Mouse (Mus musculus) intestine, postnatal 0 days (tissue): Measurements from ENCODE around the gene Inpp5d. TPM values are rescaled to one million over a fixed set of nuclear protein-coding genes. Genes with fewer than 3 reads are reported as not detected.

Experiments
- ATAC-seq: fragments of 200-750 bp; cut with Nextera tagmentation; 2 replicates; pipeline ENCODE4 v1.8.0; 2017; ENCODE audit warnings: mild to moderate bottlenecking, moderate TSS enrichment, moderate library complexity
- H3K27ac ChIP-seq: fragments of 300-500 bp; sonication (generic); 2 replicates; pipeline ENCODE4 v1.5.1; 2014; ENCODE audit warnings: mild to moderate bottlenecking, low read depth, low read length, moderate library complexity
- H3K27me3 ChIP-seq: fragments of 300-500 bp; sonication (generic); replicated peaks from 2 replicates; pipeline ENCODE4 v1.6.1; 2014; ENCODE audit warnings: low read length, mixed read lengths; ENCODE audit not compliant: control insufficient read depth, insufficient read depth
- H3K36me3 ChIP-seq: fragments of 300-500 bp; sonication (generic); 2 replicates; pipeline ENCODE4 v1.6.1; 2014; ENCODE audit warnings: mild to moderate bottlenecking, moderate library complexity; ENCODE audit not compliant: control insufficient read depth, insufficient read depth
- H3K4me1 ChIP-seq: fragments of 300-500 bp; sonication (generic); replicated peaks from 2 replicates; pipeline ENCODE4 v1.6.1; 2014; ENCODE audit warnings: antibody characterized with exemption, low read length, mixed read lengths; ENCODE audit not compliant: control insufficient read depth, insufficient read depth
- H3K4me2 ChIP-seq: fragments of 300-500 bp; sonication (generic); replicated peaks from 2 replicates; pipeline ENCODE4 v1.6.1; 2014; ENCODE audit warnings: low read depth, mild to moderate bottlenecking, moderate library complexity
- H3K4me3 ChIP-seq: fragments of 300-500 bp; sonication (generic); 2 replicates; pipeline ENCODE4 v1.5.1; 2014; ENCODE audit warnings: low read depth, low read length
- H3K9ac ChIP-seq: fragments of 300-500 bp; sonication (generic); 2 replicates; pipeline ENCODE4 v1.6.1; 2014; ENCODE audit warnings: mild to moderate bottlenecking, low read depth, low read length
- H3K9me3 ChIP-seq: fragments of 300-500 bp; sonication (generic); 2 replicates; pipeline ENCODE4 v1.6.1; 2016; ENCODE audit warnings: mixed run types; ENCODE audit not compliant: control insufficient read depth
- CTCF ChIP-seq: sonication (generic); IDR thresholded peaks from 2 replicates; pipeline ENCODE4 v1.5.1; 2016; ENCODE audit warnings: low read depth, mild to moderate bottlenecking, control low read depth, antibody characterized with exemption, moderate library complexity
- WGBS: fragments of 180-500 bp; shearing (Covaris S2); extraction: QIAGEN DNeasy Blood & Tissue Kit; methylation state at CpG from one replicate; pipeline ENCODE4 v1.1.7; 2014; 5-methylcytosine and 5-hydroxymethylcytosine counted together
- polyA plus RNA-seq: library from polyadenylated mRNA; unstranded; fragments of >200 nt; fragmentation: Nextera tagmentation; extraction: Ambion mirVana; gene quantifications from 2 replicates; pipeline ENCODE4 v1.2.1, GENCODE M21; 2015

Gene Inpp5d
- polyA plus RNA-seq, 1 experiment from 2014 or later, result 2.5 TPM

- WGBS, result 82% methylated on average over 2 of the region's 2 CpGs
- Histone ChIP-seq H3K27me3 (no peaks in the 10 kb centered on the region), H3K36me3 (no peaks in the 10 kb centered on the region), H3K9ac (no peak overlapping the region), H3K4me2 (no peak overlapping the region), H3K4me3 (no peak overlapping the region), H3K4me1 (no peaks in the 10 kb centered on the region; the same call in 1 of the 2 replicates), H3K27ac (no peak overlapping the region), H3K9me3 (no peaks in the 10 kb centered on the region)
- no peak for TF ChIP-seq CTCF
- ATAC-seq, result no peak
Measured at GRCm38 (mm10) chr1:87658485-87658884, 38.4 kb downstream of the Inpp5d start.

- peak; percentile 65 for ATAC-seq
- Histone ChIP-seq H3K36me3 (no peaks in the 10 kb centered on the region), H3K4me2 (no peak overlapping the region), H3K27ac (no peak overlapping the region), H3K27me3 (no peaks in the 10 kb centered on the region), H3K9me3 (0 out of 2 replicates have a peak, but pooled peaks cover 6% of the 10 kb centered on the region), H3K4me1 (no peaks in the 10 kb centered on the region; the same call in 1 of the 2 replicates), H3K9ac (no peak overlapping the region), H3K4me3 (no peak overlapping the region)
- TF ChIP-seq CTCF, result no peak
- WGBS, result 51% methylated on average over 8 of the region's 8 CpGs
Measured at GRCm38 (mm10) chr1:87658937-87659617, 39.0 kb downstream of the Inpp5d start.

DNA sequence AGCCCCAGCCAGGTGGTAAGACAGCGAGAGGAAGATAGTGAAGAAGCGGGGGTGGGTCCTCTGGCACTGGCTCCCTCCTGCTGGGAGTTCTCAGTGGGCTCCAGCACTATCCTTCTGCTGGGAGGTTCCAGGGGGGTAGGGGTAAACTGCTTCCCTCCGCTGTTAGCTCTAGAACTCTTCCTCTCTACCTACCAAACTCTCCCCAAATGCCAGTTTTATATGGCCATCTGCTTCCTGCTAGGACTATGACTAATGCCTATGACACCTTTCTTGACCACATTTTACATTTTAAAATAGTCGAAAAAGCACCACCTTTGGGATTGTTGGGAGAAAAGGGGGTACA lies 39.5 kb downstream of the Inpp5d start:
- Histone ChIP-seq H3K4me2 (no peak overlapping the region), H3K27ac (no peak overlapping the region), H3K9ac (no peak overlapping the region), H3K9me3 (0 out of 2 replicates have a peak, but pooled peaks cover 7% of the 10 kb centered on the region), H3K4me1 (no peaks in the 10 kb centered on the region; the same call in 1 of the 2 replicates), H3K36me3 (no peaks in the 10 kb centered on the region), H3K4me3 (no peak overlapping the region), H3K27me3 (no peaks in the 10 kb centered on the region)
- TF ChIP-seq CTCF, result no peak
- WGBS, result 69% methylated on average over 4 of the region's 4 CpGs
- no peak for ATAC-seq

DNA sequence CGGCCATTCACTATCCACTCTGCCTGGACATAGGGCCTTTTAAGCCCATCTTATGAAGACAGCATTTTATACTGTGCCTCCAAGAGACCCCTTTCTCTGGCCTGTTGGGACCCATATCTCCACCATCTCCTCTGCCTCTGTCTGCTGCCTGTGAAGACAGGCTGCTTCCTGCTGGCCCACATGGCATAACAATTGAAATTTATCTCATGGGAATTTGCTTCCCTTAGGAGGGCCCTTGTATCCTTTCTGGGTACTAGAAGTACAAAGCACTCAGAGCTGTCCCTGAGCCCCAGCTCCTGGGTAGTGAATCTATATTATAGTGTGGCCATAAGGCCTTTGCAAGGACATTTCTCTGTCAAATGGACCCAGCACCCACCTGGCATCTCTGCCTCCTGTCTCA lies 40.6 kb downstream of the Inpp5d start:
- no peak overlapping the region for H3K27ac ChIP-seq
- no peak for TF ChIP-seq CTCF
- no peaks in the 10 kb centered on the region for H3K27me3 ChIP-seq
- no peak for ATAC-seq
- H3K4me2 ChIP-seq, result no peak overlapping the region
- H3K9ac ChIP-seq, result no peak overlapping the region
- H3K9me3 ChIP-seq, result 0 out of 2 replicates have a peak, but pooled peaks cover 7% of the 10 kb centered on the region
- H3K4me1 ChIP-seq, result no peaks in the 10 kb centered on the region; the same call in 1 of the 2 replicates
- WGBS, result 80% methylated on average over 1 of the region's 1 CpGs
- H3K4me3 ChIP-seq, result no peak overlapping the region
- no peaks in the 10 kb centered on the region for H3K36me3 ChIP-seq

- H3K27me3 ChIP-seq, result no peaks in the 10 kb centered on the region
- no peak overlapping the region for H3K9ac ChIP-seq
- WGBS, result 79% methylated on average over 2 of the region's 2 CpGs
- H3K4me3 ChIP-seq, result no peak overlapping the region
- ATAC-seq, result no peak
- H3K4me2 ChIP-seq, result no peak overlapping the region
- H3K9me3 ChIP-seq, result 0 out of 2 replicates have a peak, but pooled peaks cover 7% of the 10 kb centered on the region
- peak; percentile 48 for TF ChIP-seq CTCF
- no peak overlapping the region for H3K27ac ChIP-seq
- no peaks in the 10 kb centered on the region for H3K36me3 ChIP-seq
- no peaks in the 10 kb centered on the region; the same call in 1 of the 2 replicates for H3K4me1 ChIP-seq
Measured at GRCm38 (mm10) chr1:87663992-87664391, 43.9 kb downstream of the Inpp5d start.

GRCm38 (mm10) chr1:87667006-87667405 lies 46.9 kb downstream of the Inpp5d start:
- ATAC-seq, result no peak
- H3K36me3 ChIP-seq, result no peaks in the 10 kb centered on the region
- no peak overlapping the region for H3K4me2 ChIP-seq
- H3K4me1 ChIP-seq, result no peaks in the 10 kb centered on the region
- no peak overlapping the region for H3K9ac ChIP-seq
- no peak overlapping the region for H3K4me3 ChIP-seq
- H3K9me3 ChIP-seq, result 0 out of 2 replicates have a peak, but pooled peaks cover 7% of the 10 kb centered on the region
- no peaks in the 10 kb centered on the region for H3K27me3 ChIP-seq
- peak; percentile 32; the same call in 1 of the 2 replicates for TF ChIP-seq CTCF
- no peak overlapping the region for H3K27ac ChIP-seq
- 58% methylated on average over 1 of the region's 1 CpGs for WGBS
